Mouse (Mus musculus) brain, adult 2 months (tissue): ENCODE results near the gene Mau2.
A peak's percentile ranks its signal among the peaks of the same experiment; 100 is the strongest.
"Not testable (repeated sequence)": the region's sequence is repeated elsewhere in the genome, so short reads cannot be mapped to it uniquely, and the experiment has no call there.

Experiments used
- DNase-seq: peaks from one replicate; pipeline ENCODE4 v3.0.0; 2011; ENCODE audit warnings: low read depth, low spot score

Gene Mau2

GRCm38 (mm10) chr8:70023596-70023995, 18.9 kb downstream of the Mau2 start:
- DNase-seq = peak; percentile 70

DNA sequence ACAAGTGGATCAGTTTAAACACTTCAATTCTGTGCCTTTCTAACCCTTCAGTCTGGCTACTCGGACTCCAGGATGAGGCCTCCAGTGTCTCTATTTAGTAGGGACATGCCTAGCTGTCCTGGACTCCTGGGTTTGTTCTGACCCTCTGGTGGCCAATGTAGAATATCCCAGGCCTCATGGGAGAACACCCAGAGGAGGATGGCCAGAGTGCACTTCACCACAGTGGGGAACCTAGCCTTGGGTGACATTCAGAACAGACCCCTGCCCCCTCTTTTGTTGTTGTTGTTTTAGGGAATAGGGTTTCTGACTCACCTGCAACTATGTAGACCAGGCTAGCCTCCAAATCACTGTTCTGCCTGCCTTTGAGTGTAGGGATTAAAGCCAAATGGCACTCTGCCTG, 27.5 kb downstream of the Mau2 start:
- no peak for DNase-seq

- no peak for DNase-seq
Measured at GRCm38 (mm10) chr8:70012763-70013162, 29.8 kb downstream of the Mau2 start.

DNA sequence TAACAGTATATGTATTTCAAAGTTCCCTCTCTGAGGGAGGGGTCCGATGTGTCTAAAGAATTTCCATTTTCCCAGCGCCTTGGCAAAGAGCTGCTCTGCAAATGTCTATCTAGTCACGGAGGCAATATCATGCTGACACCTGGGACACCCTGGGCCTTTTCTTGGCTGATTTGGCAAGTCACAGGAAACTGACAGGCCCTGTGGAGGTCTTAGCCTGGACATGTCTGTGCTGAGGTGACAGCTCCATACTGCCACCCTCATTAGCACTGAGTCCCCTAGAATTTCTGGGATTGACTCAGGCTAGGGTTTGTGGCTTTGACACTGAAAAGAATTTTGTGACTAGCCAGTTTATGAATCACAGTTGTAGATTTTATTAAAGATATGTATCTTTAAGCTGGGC, 30.2 kb downstream of the Mau2 start:
- no peak for DNase-seq

GRCm38 (mm10) chr8:70010796-70011195, 31.7 kb downstream of the Mau2 start:
- DNase-seq = not testable (repeated sequence)

- DNase-seq = no peak
Measured at GRCm38 (mm10) chr8:70005178-70005577, 37.4 kb downstream of the Mau2 start.

- no peak for DNase-seq
Measured at GRCm38 (mm10) chr8:70004345-70004744, 38.2 kb downstream of the Mau2 start.

GRCm38 (mm10) chr8:70003204-70003657, 39.3 kb downstream of the Mau2 start:
- no peak for DNase-seq

GRCm38 (mm10) chr8:70001892-70002191, 40.7 kb downstream of the Mau2 start:
- DNase-seq = not testable (repeated sequence)

GRCm38 (mm10) chr8:70001176-70001891, 41.2 kb downstream of the Mau2 start:
- DNase-seq = peak; percentile 77

DNA sequence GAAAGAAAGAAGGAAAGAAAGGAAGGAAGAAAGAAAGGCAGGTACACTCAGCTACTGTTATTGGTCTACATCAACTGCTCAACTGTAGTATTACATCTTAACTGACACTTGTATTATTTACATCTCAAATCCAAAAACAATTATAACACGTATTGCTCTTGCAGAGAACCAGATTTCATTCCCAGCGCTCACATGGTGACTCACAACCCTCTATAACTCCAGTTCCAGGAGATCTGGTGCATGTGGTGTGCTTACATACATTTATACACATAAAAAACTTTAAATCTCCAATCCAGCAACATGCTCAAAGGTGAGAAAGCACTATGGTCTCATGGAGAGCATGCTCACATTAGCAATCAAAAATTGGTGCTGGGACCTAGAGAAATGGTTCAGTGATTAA, 42.3 kb downstream of the Mau2 start:
- no peak for DNase-seq

DNA sequence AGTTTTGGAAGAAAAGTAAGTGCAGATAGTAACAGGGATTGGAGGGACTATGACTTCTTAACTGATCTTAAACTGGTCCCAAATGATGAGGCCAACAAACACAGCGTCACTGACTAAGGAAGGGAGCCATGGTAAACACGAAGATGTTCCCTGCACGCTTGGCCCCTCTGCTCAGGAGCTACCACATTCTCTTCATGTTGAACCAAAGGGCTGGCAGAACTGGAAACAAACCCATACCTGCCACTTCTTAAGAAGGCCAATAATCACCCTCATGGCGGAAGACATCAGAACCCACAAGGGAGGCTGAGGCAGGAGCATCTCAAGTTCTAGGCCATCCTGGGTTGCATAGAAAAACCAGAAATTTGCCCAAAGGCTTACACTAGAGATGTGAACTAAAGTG, 43.3 kb downstream of the Mau2 start:
- DNase-seq = no peak

- DNase-seq = no peak
Measured at GRCm38 (mm10) chr8:69998706-69999105, 43.8 kb downstream of the Mau2 start.

DNA sequence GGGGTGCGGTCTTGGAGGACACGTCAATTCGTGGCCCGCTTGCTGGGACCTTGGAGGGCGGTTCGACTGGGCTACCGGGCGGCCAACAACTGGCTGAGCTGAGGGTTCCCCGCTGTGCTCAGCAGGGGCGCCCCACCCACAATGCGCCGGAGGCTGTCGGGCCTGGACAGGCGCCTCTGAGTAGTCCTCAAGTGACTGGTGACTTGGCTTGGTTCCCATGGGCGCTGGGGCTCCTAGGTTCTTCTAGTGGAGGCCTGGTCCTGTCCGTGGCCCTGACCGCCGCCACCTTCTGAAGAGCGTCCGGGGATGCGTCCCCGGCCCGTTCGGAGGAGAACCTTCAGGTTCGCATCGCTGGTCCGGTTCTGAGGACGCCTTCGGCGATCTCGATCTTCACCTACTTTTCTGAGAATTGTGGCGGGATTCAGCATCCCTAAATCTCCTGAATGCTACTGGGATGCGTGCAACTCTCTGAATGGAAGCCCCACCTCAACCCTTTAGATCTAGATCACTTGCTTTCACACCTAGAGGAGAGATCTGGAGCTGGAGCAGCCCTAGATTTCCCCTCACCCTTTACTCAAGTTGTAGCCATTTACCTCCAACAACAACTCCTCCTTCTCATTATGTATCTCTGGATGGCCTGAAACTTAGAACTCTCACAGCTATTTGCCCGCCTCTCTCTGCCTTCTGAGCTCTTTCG, 45.8 kb downstream of the Mau2 start:
- no peak for DNase-seq

DNA sequence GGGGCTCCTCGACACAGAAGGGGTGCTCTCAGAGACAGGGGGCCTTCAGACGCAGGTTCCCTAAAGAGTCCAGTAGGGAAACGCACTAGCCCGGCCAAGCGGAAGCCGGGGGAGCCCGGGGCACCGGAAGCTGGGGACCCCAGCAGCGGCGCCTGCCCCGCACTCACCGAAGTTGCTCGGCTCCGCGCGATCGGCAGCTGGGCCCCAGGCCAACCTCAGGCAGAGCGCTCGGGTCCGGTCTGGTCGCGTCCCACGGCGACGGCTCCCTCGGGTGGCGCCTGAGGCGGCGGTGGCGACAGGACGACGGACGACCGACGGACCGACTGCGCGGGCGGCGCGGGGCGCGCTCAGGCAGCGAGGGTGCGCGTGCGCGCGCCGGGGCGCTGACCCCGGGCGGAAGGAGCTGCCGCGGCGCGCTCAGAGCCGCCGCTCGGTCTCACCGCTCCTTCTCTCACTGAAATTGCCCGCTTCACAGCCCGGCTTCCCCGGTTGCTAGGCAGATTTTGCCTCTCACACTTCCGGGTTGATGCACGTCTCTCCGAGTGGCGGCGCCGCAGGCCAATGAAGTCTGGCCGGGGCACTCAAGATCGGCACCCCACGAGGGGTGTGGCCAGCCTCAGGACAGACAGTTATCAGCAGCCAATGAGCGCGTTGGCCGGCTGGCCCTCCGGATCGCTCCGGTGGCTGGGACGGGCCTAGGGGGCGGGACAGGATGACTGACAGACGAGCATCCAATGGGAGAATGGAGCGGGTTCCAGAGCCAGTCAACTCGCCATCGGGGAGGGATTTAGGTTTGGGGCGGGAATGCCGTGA, 46.6 kb downstream of the Mau2 start, which contains the start of gene Gatad2a:
Gatad2a (minus strand) TSS at position 609 of the 813 bp plus-strand sequence.
- peak; percentile 100 for DNase-seq

GRCm38 (mm10) chr8:69995422-69995775, 47.1 kb downstream of the Mau2 start:
- no peak for DNase-seq

GRCm38 (mm10) chr8:69988936-69989335, 53.6 kb downstream of the Mau2 start:
- not testable (repeated sequence) for DNase-seq

DNA sequence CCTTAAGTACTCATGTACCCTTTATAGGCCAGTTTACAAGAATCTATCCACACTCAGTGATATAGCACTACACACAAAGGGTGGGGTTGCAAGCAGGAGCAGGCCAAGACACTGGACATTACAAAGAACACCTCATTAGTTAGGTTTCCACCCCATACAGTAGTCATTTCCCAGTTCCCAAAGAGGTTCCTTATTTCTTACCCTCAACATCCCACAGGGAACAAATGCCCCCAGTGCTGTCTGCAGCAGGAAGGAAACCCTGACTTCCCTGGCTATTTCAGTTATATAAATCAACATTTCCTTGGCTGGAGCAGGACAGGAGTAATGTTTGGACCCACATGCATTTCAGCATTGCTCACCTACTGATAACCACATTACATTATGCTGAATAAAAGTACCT, 54.8 kb downstream of the Mau2 start:
- DNase-seq = no peak

DNA sequence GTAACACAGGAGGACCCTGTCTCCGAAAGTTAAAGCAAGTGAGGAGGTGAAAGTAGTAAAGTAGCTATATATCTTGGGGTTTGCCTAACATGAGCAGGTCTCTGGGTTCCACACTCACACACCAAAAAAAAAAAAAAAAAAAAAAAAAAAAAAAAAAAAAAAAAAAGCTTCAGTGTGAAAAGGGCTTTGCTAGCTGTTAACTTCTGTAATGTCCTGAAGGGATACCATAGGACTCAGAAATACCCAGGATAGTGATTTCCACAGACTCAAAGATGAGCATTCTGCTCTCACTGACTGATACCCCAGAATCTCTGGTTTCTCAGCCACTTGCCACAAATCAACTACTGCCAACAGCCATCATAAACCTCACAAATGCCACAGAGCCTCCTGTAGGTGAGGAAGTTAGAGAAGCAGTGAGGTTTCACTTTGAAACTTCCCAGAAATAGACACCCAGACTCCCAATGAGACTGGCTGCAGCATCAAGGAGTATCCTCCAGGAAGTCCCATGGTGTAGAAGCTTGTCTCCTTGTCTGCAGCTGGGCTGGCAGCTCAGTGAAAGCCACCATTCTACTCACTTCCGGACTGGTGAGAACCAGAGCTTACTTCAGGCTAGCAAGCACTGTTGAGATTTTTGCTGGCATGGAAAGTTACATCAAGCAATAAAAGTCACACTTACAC, 57.5 kb downstream of the Mau2 start:
- no peak for DNase-seq

DNA sequence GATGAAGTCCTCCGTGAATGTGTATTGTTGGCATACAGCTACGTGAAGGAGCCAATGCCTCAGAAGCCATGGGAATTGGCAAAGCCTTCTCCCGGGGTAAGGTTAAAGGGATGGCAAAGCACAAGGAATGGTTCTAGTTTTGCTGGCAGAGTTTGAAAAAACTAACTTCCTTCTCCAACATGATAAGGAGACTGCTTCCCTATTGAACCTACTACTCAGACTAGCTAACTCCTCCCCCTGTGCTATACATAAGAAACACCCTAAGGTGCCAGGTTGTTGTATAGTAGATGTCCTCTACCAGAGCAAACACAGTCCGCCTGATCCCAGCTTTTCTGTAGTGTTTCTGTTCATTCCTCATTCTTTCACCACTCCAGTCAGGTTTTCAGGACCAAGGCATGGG, 64.1 kb downstream of the Mau2 start:
- no peak for DNase-seq

GRCm38 (mm10) chr8:69974806-69975205, 67.7 kb downstream of the Mau2 start:
- no peak for DNase-seq

DNA sequence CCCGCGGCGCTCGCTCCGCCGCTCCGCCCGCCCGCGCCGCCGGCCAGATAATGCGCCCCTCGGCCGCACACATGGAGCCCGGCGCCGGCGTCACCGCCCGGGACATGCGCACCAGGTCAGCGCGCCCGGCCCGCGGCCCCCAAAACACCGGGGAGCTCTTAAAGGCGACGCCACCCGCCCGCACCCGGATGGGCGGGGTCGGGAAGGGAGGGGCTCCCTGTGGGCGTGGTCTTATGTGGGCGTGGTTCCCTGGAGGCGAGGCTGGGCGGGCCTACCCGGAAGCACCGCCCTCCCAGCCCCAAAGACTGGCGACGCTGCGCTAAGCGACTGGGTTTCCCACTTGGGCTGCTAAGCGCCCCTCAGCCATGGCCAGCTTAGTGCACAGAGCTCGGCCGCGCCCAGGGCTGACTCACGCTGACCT, 68.3 kb downstream of the Mau2 start:
- peak; percentile 95 for DNase-seq
